24 mouse cellular contexts compared by ENCODE assay signal in the genomic region with DNA sequence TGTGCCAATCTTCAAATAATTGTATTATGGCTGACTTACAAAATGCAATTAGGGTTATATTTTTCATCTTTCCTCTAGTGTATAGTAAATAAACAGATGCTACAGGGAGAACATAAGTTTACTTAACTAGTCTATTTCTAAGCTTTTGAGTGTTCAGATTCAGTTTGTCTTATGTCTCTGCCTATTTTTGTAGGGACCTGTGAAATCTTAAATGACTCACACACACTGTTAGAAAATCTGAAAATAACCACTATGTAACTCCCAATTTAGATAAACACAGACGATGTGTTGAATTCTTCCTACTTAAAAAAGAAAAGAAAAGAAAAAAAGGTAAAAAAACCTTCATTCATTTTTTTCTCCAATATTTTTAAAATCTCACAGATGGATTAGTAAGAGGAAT. TPM values are rescaled to one million over a fixed set of nuclear protein-coding genes. Genes with fewer than 3 reads are reported as not detected.
"Had no signal": no experiment of that assay in that cellular context is flagged by ENCODE, and none has a peak within 500 bp of the region (broad histone marks: within the 10 kb centered on the region; RNA-seq: fewer than 3 reads in every experiment).

No protein-coding gene starts in this region.

- H3K4me2 ChIP-seq: limb, embryonic 13.5 days; liver, embryonic 12.5 days; liver, embryonic 15.5 days; lung, embryonic 15.5 days; midbrain, embryonic 11.5 days; neural tube, embryonic 12.5 days had no signal

- H3K27me3 ChIP-seq: limb, embryonic 13.5 days; liver, embryonic 12.5 days; liver, embryonic 15.5 days; lung, embryonic 15.5 days; megakaryocyte, embryonic 14.5 days; neural tube, embryonic 12.5 days; neural tube, embryonic 15.5 days had no signal

- DNase-seq: kidney, adult 18-20 months; kidney, adult 9 months; kidney, postnatal 14 days; kidney, postnatal 4 days; layer of hippocampus, postnatal 36 days; liver; lung, adult 18-20 months; lung, postnatal 10 days; lung, postnatal 36 days; midbrain, embryonic 14.5 days; right cerebral cortex, postnatal 25 days; thymus, adult 2 months; thymus, postnatal 14 days; thymus, postnatal 4 days had no signal

- H3K9ac ChIP-seq: limb, embryonic 13.5 days; liver, embryonic 12.5 days; liver, embryonic 15.5 days; lung, embryonic 15.5 days; neural tube, embryonic 12.5 days; neural tube, embryonic 15.5 days had no signal

- H3K27ac ChIP-seq: limb, embryonic 10.5 days; limb, embryonic 13.5 days; liver, embryonic 12.5 days; liver, embryonic 15.5 days; lung, embryonic 15.5 days; neural tube, embryonic 12.5 days; neural tube, embryonic 15.5 days had no signal

- H3K9me3 ChIP-seq: limb, embryonic 10.5 days; limb, embryonic 13.5 days; liver, embryonic 12.5 days; liver, embryonic 15.5 days; lung, embryonic 15.5 days; neural tube, embryonic 12.5 days; neural tube, embryonic 15.5 days had no signal

- H3K4me1 ChIP-seq: limb, embryonic 10.5 days; limb, embryonic 13.5 days; liver, embryonic 12.5 days; liver, embryonic 15.5 days; lung, embryonic 15.5 days; megakaryocyte, embryonic 14.5 days; neural tube, embryonic 12.5 days; neural tube, embryonic 15.5 days had no signal

- ATAC-seq: liver, embryonic 12.5 days had no signal

- H3K4me3 ChIP-seq: limb, embryonic 10.5 days; limb, embryonic 13.5 days; liver, embryonic 12.5 days; liver, embryonic 15.5 days; lung, embryonic 15.5 days; megakaryocyte, embryonic 14.5 days; neural tube, embryonic 12.5 days; neural tube, embryonic 15.5 days had no signal

- H3K36me3 ChIP-seq: limb, embryonic 10.5 days; limb, embryonic 13.5 days; liver, embryonic 12.5 days; liver, embryonic 15.5 days; lung, embryonic 15.5 days; neural tube, embryonic 12.5 days had no signal

RNA-seq across cellular contexts. Expression of gene Scg2, which starts 2.2 kb away (rescaled TPM):
- polyA plus RNA-seq: liver, embryonic 12.5 days; spleen, adult 2 months had no signal
